Mouse (Mus musculus) kidney, embryonic 16.5 days (tissue): ENCODE data around the gene Map3k5. TPM values are rescaled to one million over a fixed set of nuclear protein-coding genes. Genes with fewer than 3 reads are reported as not detected.

ENCODE experiments used
- ATAC-seq: fragments of 200-750 bp; cut with Nextera tagmentation; 2 replicates; pipeline ENCODE4 v1.8.0; 2017; ENCODE audit warnings: moderate TSS enrichment; ENCODE audit not compliant: low FRiP score, low TSS enrichment
- H3K27ac ChIP-seq: fragments of 300-500 bp; sonication (generic); 2 replicates; pipeline ENCODE4 v1.5.1; 2014; ENCODE audit warnings: low read length
- H3K27me3 ChIP-seq: fragments of 300-500 bp; sonication (generic); 2 replicates; pipeline ENCODE4 v1.6.1; 2014; ENCODE audit warnings: low read length, control low read depth, mixed read lengths; ENCODE audit not compliant: insufficient read depth
- H3K36me3 ChIP-seq: fragments of 300-500 bp; sonication (generic); 2 replicates; pipeline ENCODE4 v1.6.1; 2014; ENCODE audit warnings: low read length, control low read depth, mixed read lengths; ENCODE audit not compliant: insufficient read depth
- H3K4me1 ChIP-seq: fragments of 300-500 bp; sonication (generic); 2 replicates; pipeline ENCODE4 v1.6.1; 2014; ENCODE audit warnings: low read length, control low read depth, mixed read lengths; ENCODE audit not compliant: insufficient read depth
- H3K4me2 ChIP-seq: fragments of 300-500 bp; sonication (generic); replicated peaks from 2 replicates; pipeline ENCODE4 v1.6.1; 2014; ENCODE audit warnings: low read depth, low read length
- H3K4me3 ChIP-seq: fragments of 300-500 bp; sonication (generic); 2 replicates; pipeline ENCODE4 v1.5.1; 2014; ENCODE audit warnings: mild to moderate bottlenecking, low read length
- H3K9ac ChIP-seq: fragments of 300-500 bp; sonication (generic); replicated peaks from 2 replicates; pipeline ENCODE4 v1.6.1; 2014; ENCODE audit warnings: low read length
- H3K9me3 ChIP-seq: fragments of 300-500 bp; sonication (generic); 2 replicates; pipeline ENCODE4 v1.6.1; 2016; ENCODE audit warnings: low read length, control low read depth
- WGBS: fragments of 180-500 bp; shearing (Covaris S2); extraction: QIAGEN DNeasy Blood & Tissue Kit; methylation state at CpG from one replicate; pipeline ENCODE4 v1.1.7; 2014; 5-methylcytosine and 5-hydroxymethylcytosine counted together
- polyA plus RNA-seq: library from polyadenylated mRNA; unstranded; fragments of >200 nt; fragmentation: Nextera tagmentation; extraction: Ambion mirVana; gene quantifications from 2 replicates; pipeline ENCODE4 v1.2.1, GENCODE M21; 2015

Gene Map3k5
- polyA plus RNA-seq, 1 experiment from 2014 or later, result 2.4 TPM

DNA sequence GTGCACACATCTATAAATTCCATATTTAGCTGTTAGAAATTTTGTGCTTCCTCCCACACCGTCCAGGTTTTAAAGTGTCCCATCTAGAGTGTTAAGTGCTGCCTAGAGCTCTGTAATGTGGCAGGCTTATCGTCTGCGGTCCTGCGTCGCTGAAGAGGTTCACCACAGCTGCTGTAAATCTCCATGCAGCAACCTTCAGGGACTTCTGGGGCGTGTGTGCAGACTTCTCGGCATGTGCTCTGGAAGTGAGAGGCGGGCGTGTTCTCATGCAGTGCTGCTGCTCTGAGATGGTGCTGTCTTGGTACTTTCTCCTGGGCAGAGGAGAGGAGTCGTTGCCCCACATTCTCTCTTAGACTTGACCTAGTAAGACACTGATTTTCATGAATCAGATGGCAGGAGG is 246.9 kb downstream of the Map3k5 start:
- ATAC-seq, result no peak
- no peak overlapping the region for H3K4me3 ChIP-seq
- H3K9me3 ChIP-seq, result no peaks in the 10 kb centered on the region
- no peaks in the 10 kb centered on the region for H3K36me3 ChIP-seq
- no peak overlapping the region for H3K4me2 ChIP-seq
- peak overlapping the region; percentile 43 for H3K9ac ChIP-seq
- peak overlapping the region; percentile 58; the same call in 1 of the 2 replicates for H3K27ac ChIP-seq
- 16% methylated on average over 10 of the region's 10 CpGs for WGBS
- H3K4me1 ChIP-seq, result peaks cover 32% of the 10 kb centered on the region
- no peaks in the 10 kb centered on the region for H3K27me3 ChIP-seq

DNA sequence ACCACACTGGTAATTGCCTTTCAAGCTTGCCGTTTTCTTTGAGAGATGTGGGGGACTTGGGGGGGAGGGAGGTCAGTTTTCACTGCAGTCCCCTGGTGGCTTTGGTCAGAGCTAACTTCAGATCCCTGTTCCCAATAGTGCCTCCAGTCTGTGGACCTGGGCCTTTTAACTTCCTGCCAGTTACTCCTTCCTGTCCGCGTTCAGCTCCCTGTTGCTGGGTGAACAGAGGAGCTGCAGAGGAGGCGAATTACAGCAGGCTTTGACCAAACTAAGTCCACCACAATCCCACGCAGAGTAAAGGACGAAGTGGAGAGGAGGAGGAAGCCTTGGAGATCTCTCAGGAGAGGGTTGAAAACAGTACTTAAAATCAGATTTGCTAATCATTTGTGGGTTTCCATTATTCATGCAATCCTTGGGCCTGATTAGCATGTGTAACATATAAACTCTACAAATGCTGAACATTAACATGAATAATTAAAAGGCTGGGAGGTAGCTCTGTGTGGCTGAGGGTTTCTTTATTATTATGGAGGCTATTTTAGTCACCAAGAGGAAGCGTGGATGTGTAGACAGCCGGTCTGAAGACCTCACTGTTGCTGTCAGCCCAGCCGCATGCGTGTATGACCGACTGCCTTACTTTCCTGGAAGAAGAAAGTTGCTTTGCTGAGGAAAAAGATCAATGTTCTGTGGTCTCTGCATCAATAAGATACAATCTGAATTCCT is 247.6 kb downstream of the Map3k5 start:
- H3K9ac ChIP-seq, result no peak overlapping the region
- WGBS, result 33% methylated on average over 11 of the region's 11 CpGs
- no peaks in the 10 kb centered on the region for H3K27me3 ChIP-seq
- H3K4me1 ChIP-seq, result peaks cover 32% of the 10 kb centered on the region
- no peak for ATAC-seq
- no peak overlapping the region for H3K4me3 ChIP-seq
- H3K36me3 ChIP-seq, result no peaks in the 10 kb centered on the region
- peak overlapping the region; percentile 58; the same call in 1 of the 2 replicates for H3K27ac ChIP-seq
- no peak overlapping the region for H3K4me2 ChIP-seq
- H3K9me3 ChIP-seq, result no peaks in the 10 kb centered on the region

GRCm38 (mm10) chr10:20184326-20184725 is 250.1 kb downstream of the Map3k5 start:
- H3K27me3 ChIP-seq, result no peaks in the 10 kb centered on the region
- no peaks in the 10 kb centered on the region for H3K9me3 ChIP-seq
- H3K4me2 ChIP-seq, result no peak overlapping the region
- no peaks in the 10 kb centered on the region for H3K36me3 ChIP-seq
- no peak overlapping the region for H3K27ac ChIP-seq
- H3K4me1 ChIP-seq, result peaks cover 21% of the 10 kb centered on the region
- no peak overlapping the region for H3K4me3 ChIP-seq
- no peak overlapping the region for H3K9ac ChIP-seq
- ATAC-seq, result no peak
- WGBS, result 74% methylated on average over 4 of the region's 4 CpGs

GRCm38 (mm10) chr10:20185264-20185663 is 251.0 kb downstream of the Map3k5 start:
- no peaks in the 10 kb centered on the region for H3K27me3 ChIP-seq
- no peaks in the 10 kb centered on the region for H3K36me3 ChIP-seq
- no peak overlapping the region for H3K4me3 ChIP-seq
- no peaks in the 10 kb centered on the region for H3K9me3 ChIP-seq
- no peak overlapping the region for H3K9ac ChIP-seq
- H3K4me1 ChIP-seq, result peaks cover 20% of the 10 kb centered on the region
- 81% methylated on average over 4 of the region's 4 CpGs for WGBS
- no peak overlapping the region for H3K27ac ChIP-seq
- no peak for ATAC-seq
- no peak overlapping the region for H3K4me2 ChIP-seq

- Histone ChIP-seq H3K4me3 (no peak overlapping the region), H3K9me3 (no peaks in the 10 kb centered on the region), H3K36me3 (no peaks in the 10 kb centered on the region), H3K27ac (no peak overlapping the region), H3K27me3 (no peaks in the 10 kb centered on the region), H3K4me2 (no peak overlapping the region), H3K9ac (no peak overlapping the region), H3K4me1 (peaks cover 20% of the 10 kb centered on the region)
- WGBS, result 95% methylated on average over 2 of the region's 2 CpGs
- no peak for ATAC-seq
Measured at GRCm38 (mm10) chr10:20185806-20186205, 251.5 kb downstream of the Map3k5 start.

- Histone ChIP-seq H3K27me3 (no peaks in the 10 kb centered on the region), H3K4me2 (no peak overlapping the region), H3K4me1 (peaks cover 11% of the 10 kb centered on the region), H3K27ac (no peak overlapping the region), H3K36me3 (no peaks in the 10 kb centered on the region), H3K9ac (no peak overlapping the region), H3K9me3 (no peaks in the 10 kb centered on the region), H3K4me3 (no peak overlapping the region)
- WGBS, result 82% methylated on average over 5 of the region's 5 CpGs
- peak; percentile 42; the same call in 1 of the 2 replicates for ATAC-seq
Measured at GRCm38 (mm10) chr10:20186800-20187273, 252.6 kb downstream of the Map3k5 start.

DNA sequence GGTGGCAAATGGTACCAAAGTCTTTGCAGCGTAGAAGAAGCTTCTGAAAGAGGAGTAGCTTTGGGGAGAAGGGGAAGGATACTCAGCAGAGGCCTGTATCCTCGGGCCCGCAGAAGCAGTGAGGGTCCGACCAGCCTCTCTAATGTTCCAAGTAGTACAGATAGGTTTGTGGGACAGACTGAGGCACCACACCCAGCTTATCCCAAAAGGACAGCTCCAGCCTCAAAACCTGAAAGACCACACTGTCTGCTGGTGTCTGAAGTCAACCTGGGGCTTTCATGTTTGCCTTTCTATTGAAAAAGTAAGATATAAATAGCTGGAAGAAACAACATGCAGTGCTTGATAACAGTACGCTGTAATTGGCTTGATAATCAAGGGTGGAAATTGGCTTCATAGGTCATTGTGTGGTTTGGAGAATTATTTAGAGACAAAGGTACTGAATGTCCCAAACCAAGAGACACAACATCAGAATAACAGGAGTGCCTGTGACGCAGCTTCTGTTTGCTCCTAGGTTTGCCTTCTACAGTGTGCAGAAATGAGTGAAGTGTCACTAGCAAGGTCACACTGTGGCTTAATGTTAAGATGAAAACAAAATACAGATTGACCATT is 256.0 kb downstream of the Map3k5 start:
- Histone ChIP-seq H3K27ac (no peak overlapping the region), H3K9me3 (no peaks in the 10 kb centered on the region), H3K4me3 (no peak overlapping the region), H3K4me1 (peaks cover 6% of the 10 kb centered on the region; the same call in 1 of the 2 replicates), H3K9ac (no peak overlapping the region), H3K36me3 (no peaks in the 10 kb centered on the region), H3K27me3 (no peaks in the 10 kb centered on the region), H3K4me2 (no peak overlapping the region)
- ATAC-seq, result no peak
- WGBS, result 87% methylated on average over 6 of the region's 6 CpGs

Other genes with a start within 250 kb of the Map3k5 start
- gene Il20ra, start 221.9 kb upstream of the Map3k5 start, polyA plus RNA-seq, result 0.07 and 0.10 TPM in 2 replicates
- 0.32 and 0.49 TPM in 2 replicates for gene Slc35d3, start 83.0 kb upstream of the Map3k5 start, polyA plus RNA-seq
- 39.1 and 40.4 TPM in 2 replicates for gene Pex7, start 26.8 kb upstream of the Map3k5 start, polyA plus RNA-seq
- gene Map7, start 214.0 kb downstream of the Map3k5 start, polyA plus RNA-seq, result 32.3 and 33.9 TPM in 2 replicates